In the genomic region with DNA sequence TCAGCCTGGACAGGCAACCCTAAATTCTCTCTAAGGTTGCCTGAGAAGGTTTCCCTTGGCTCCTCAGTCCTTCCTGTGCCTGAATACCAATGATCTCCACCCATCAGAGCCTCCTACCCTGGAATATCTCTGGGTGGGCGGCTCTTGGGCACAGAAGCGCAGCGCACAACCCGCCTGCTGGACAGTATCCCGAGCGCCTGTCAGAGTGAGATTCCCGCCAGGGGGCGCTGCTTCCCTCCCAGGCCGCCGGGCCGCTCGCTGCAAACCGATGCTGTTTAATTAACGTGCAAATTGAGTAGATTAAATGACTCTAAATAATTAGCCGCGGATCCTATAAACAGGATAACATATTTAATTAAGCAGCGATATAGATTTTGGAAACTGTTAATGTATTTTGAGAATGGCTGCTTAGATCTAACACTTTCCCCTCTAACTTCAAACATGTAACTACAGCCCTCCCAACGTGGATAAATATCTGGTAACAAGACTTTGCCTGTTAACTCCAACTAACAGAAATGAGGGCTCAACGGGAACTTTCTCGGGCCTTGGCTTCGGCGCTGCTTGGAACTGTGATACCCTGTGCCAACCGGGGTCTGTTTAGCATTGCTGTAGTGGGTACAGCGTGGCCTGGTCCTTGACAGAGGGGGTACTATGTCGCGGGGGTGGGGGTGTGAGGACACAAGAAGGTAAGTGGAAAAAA, we compare ENCODE assay signal across 8 mouse cellular contexts. TPM values are rescaled to one million over a fixed set of nuclear protein-coding genes. Genes with fewer than 3 reads are reported as not detected.
DNase-seq lines count a peak whose midpoint lies in the region; ATAC-seq and TF ChIP-seq lines count a peak whose summit lies in the region.

No protein-coding gene starts in this region.

- TF ChIP-seq POLR2A in cerebellum, adult 2 months (IDR thresholded peaks at IDR 0.05; ENCODE audit: borderline replicate concordance, insufficient read depth, low read length): no peak

- DNase-seq in left cerebral cortex, adult 18-20 months (ENCODE audit: low spot score in 2 of 2): peak; percentile 56 to 75
- no peak for DNase-seq in left cerebral cortex, adult 11 months (ENCODE audit: low spot score)
- peak; percentile 81 to 91 for DNase-seq in cerebellum, adult 2 months
- DNase-seq in frontal cortex, postnatal 25 days (ENCODE audit: low spot score in 2 of 2): peak; percentile 41 to 44
- peak in 2 of 3 experiments; percentile 14 for DNase-seq in liver, embryonic 14.5 days (ENCODE audit: low read depth in 3 of 3, low spot score in 3 of 3)
- peak; percentile 45 to 47 for DNase-seq in thymus, postnatal 36 days

- 13% methylated on average over 26 of the region's 26 CpGs for WGBS in cerebellum, adult 2 months
- 2% methylated on average over 26 of the region's 26 CpGs for WGBS in kidney, embryonic 15.5 days
- 3% methylated on average over 26 of the region's 26 CpGs for WGBS in liver, embryonic 14.5 days (ENCODE audit: insufficient replicate concordance)
- WGBS in neural tube, embryonic 13.5 days: under 1% methylated on average over 26 of the region's 26 CpGs

- H3K27ac ChIP-seq in cerebellum, adult 2 months (ENCODE audit: insufficient read depth, low read length): no peak overlapping the region
- H3K27ac ChIP-seq in kidney, embryonic 15.5 days: peak overlapping the region; percentile 78
- H3K27ac ChIP-seq in liver, embryonic 14.5 days: no peak overlapping the region
- peak overlapping the region; percentile 68 for H3K27ac ChIP-seq in neural tube, embryonic 13.5 days (replicated peaks)

- H3K9me3 ChIP-seq in kidney, embryonic 15.5 days (replicated peaks): no peaks in the 10 kb centered on the region
- H3K9me3 ChIP-seq in liver, embryonic 14.5 days (ENCODE audit: control insufficient read depth, low read length): no peaks in the 10 kb centered on the region
- H3K9me3 ChIP-seq in neural tube, embryonic 13.5 days: no peaks in the 10 kb centered on the region

- H3K4me2 ChIP-seq in kidney, embryonic 15.5 days: peak overlapping the region; percentile 45
- H3K4me2 ChIP-seq in liver, embryonic 14.5 days (ENCODE audit: low read depth): no peak overlapping the region
- H3K4me2 ChIP-seq in neural tube, embryonic 13.5 days: no peak overlapping the region

- peak; percentile 42; the same call in 1 of the 2 replicates for ATAC-seq in kidney, embryonic 15.5 days (replicated peaks; ENCODE audit: low FRiP score)
- no peak for ATAC-seq in liver, embryonic 14.5 days (ENCODE audit: insufficient read depth)
- ATAC-seq in neural tube, embryonic 13.5 days (ENCODE audit: low read depth): peak; percentile 54

- no peaks in the 10 kb centered on the region for H3K36me3 ChIP-seq in kidney, embryonic 15.5 days
- H3K36me3 ChIP-seq in liver, embryonic 14.5 days (replicated peaks; ENCODE audit: control insufficient read depth, insufficient read depth, low read depth): no peaks in the 10 kb centered on the region
- H3K36me3 ChIP-seq in neural tube, embryonic 13.5 days: no peaks in the 10 kb centered on the region

- H3K4me1 ChIP-seq in cerebellum, adult 2 months (ENCODE audit: control insufficient read depth, insufficient read depth, low read length): peaks cover 4% of the 10 kb centered on the region; the same call in 1 of the 2 replicates
- peaks cover 44% of the 10 kb centered on the region for H3K4me1 ChIP-seq in kidney, embryonic 15.5 days
- H3K4me1 ChIP-seq in liver, embryonic 14.5 days (replicated peaks; ENCODE audit: control insufficient read depth in 2 of 2, insufficient read depth in 2 of 2, low read length in 1 of 2): no peaks in the 10 kb centered on the region
- H3K4me1 ChIP-seq in neural tube, embryonic 13.5 days (replicated peaks): peaks cover 65% of the 10 kb centered on the region

- no peak overlapping the region for H3K4me3 ChIP-seq in cerebellum, adult 2 months (replicated peaks; ENCODE audit: insufficient read depth, low read depth, low read length)
- H3K4me3 ChIP-seq in kidney, embryonic 15.5 days (replicated peaks): no peak overlapping the region
- H3K4me3 ChIP-seq in liver, embryonic 14.5 days (ENCODE audit: insufficient read depth in 1 of 2, low read depth in 2 of 2, low read length in 2 of 2): no peak overlapping the region
- no peak overlapping the region for H3K4me3 ChIP-seq in neural tube, embryonic 13.5 days

- H3K27me3 ChIP-seq in cerebellum, adult 2 months (ENCODE audit: control insufficient read depth, insufficient read depth, low read length): no peaks in the 10 kb centered on the region; the same call in 1 of the 2 replicates
- H3K27me3 ChIP-seq in kidney, embryonic 15.5 days: peaks cover 89% of the 10 kb centered on the region
- peaks cover 78% of the 10 kb centered on the region for H3K27me3 ChIP-seq in liver, embryonic 14.5 days (ENCODE audit: control insufficient read depth, insufficient read depth, low read length)
- H3K27me3 ChIP-seq in neural tube, embryonic 13.5 days: peaks cover 93% of the 10 kb centered on the region

- TF ChIP-seq CTCF in cerebellum, adult 2 months (IDR thresholded peaks at IDR 0.05; ENCODE audit: borderline replicate concordance, insufficient read depth, low read depth, low read length): peak; percentile 74
- TF ChIP-seq CTCF in liver, embryonic 14.5 days (IDR thresholded peaks at IDR 0.05; ENCODE audit: low read depth): peak; percentile 88

- no peak for TF ChIP-seq EP300 in liver, embryonic 14.5 days (IDR thresholded peaks at IDR 0.05; ENCODE audit: low read depth)

- H3K9ac ChIP-seq in kidney, embryonic 15.5 days: no peak overlapping the region
- H3K9ac ChIP-seq in liver, embryonic 14.5 days (replicated peaks): no peak overlapping the region
- no peak overlapping the region for H3K9ac ChIP-seq in neural tube, embryonic 13.5 days

RNA-seq across cellular contexts. Expression of gene Uncx, which starts 6.9 kb away (rescaled TPM):
- total RNA-seq in left cerebral cortex, adult 18-20 months (2021): under 1 TPM; 0.23 to 0.30 TPM
- 38.1 and 38.8 TPM in 2 replicates for polyA plus RNA-seq in cerebellum, adult 2 months (2012; rRNA removed)
- polyA plus RNA-seq in kidney, embryonic 15.5 days (2015; fragmentation: Nextera tagmentation; extraction: Ambion mirVana): 90.8 and 96.1 TPM in 2 replicates
- 0.05 TPM in 1 of 2 replicates, not detected in the other for polyA plus RNA-seq in liver, embryonic 14.5 days (2012; rRNA removed)
- not detected in 2 replicates for polyA plus RNA-seq in liver, embryonic 14.5 days (2014; fragmentation: Nextera tagmentation; extraction: Ambion mirVana)
- 43.3 and 46.4 TPM in 2 replicates for polyA plus RNA-seq in neural tube, embryonic 13.5 days (2015; fragmentation: Nextera tagmentation; extraction: Ambion mirVana)

RNA-seq across cellular contexts. Expression of gene Zfand2a, which starts 52.0 kb away (rescaled TPM):
- total RNA-seq in left cerebral cortex, adult 18-20 months (2021): 10 to 100 TPM; 54.6 to 57.6 TPM
- polyA plus RNA-seq in cerebellum, adult 2 months (2012; rRNA removed): 37.1 and 42.8 TPM in 2 replicates
- polyA plus RNA-seq in kidney, embryonic 15.5 days (2015; fragmentation: Nextera tagmentation; extraction: Ambion mirVana): 9.8 and 13.2 TPM in 2 replicates
- polyA plus RNA-seq in liver, embryonic 14.5 days (2012; rRNA removed): 3.1 and 3.2 TPM in 2 replicates
- 1.4 TPM in 2 replicates for polyA plus RNA-seq in liver, embryonic 14.5 days (2014; fragmentation: Nextera tagmentation; extraction: Ambion mirVana)
- polyA plus RNA-seq in neural tube, embryonic 13.5 days (2015; fragmentation: Nextera tagmentation; extraction: Ambion mirVana): 16.0 and 18.0 TPM in 2 replicates

Comparison
In these comparisons a context has a peak if more than half of its experiments do, and no peak if none do; other contexts are left out.
1. H3K27ac ChIP-seq: peak in kidney, embryonic 15.5 days (single experiment) and neural tube, embryonic 13.5 days (single experiment); none in cerebellum, adult 2 months (single experiment) and liver, embryonic 14.5 days (single experiment).
2. RNA of gene Uncx, which starts 6.9 kb away (polyA plus RNA-seq): 90.8 to 96.1 TPM in kidney, embryonic 15.5 days, 43.3 to 46.4 TPM in neural tube, embryonic 13.5 days and 38.1 to 38.8 TPM in cerebellum, adult 2 months; 0.05 TPM in liver, embryonic 14.5 days; every median in the first group is over 10 times any median in the second.